Mouse (Mus musculus): ENCODE results near the gene Cln3. TPM values are rescaled to one million over a fixed set of nuclear protein-coding genes. Genes with fewer than 3 reads are reported as not detected.

Cln3 gene
- polyA plus RNA-seq, 1 experiment from 2014 or later: 33.3 TPM

GRCm38 (mm10) chr7:126583761-126584160 is 1.9 kb downstream of the Cln3 start:
- H3K36me3 ChIP-seq (ENCODE audit: control insufficient read depth, insufficient read depth, low read length): no peaks in the 10 kb centered on the region
- 0 out of 2 replicates have a peak, but pooled peaks cover 4% of the 10 kb centered on the region for H3K4me1 ChIP-seq (ENCODE audit: control insufficient read depth, insufficient read depth, low read length)
- H3K9ac ChIP-seq (ENCODE audit: low read length): peak overlapping the region; percentile 79
- H3K27me3 ChIP-seq (ENCODE audit: control insufficient read depth, insufficient read depth, low read length): no peaks in the 10 kb centered on the region; the same call in none of the 2 replicates
- peak overlapping the region; percentile 78 for H3K4me2 ChIP-seq (ENCODE audit: low read depth, low read length)
- ATAC-seq (ENCODE audit: insufficient read depth, low FRiP score): no peak
- no peaks in the 10 kb centered on the region for H3K9me3 ChIP-seq (replicated peaks; ENCODE audit: control insufficient read depth, low read length)
- peak overlapping the region; percentile 70 for H3K4me3 ChIP-seq (replicated peaks; ENCODE audit: low read length)
- peak overlapping the region; percentile 90 for H3K27ac ChIP-seq (ENCODE audit: low read length)
- 45% methylated on average over 6 of the region's 6 CpGs for whole genome bisulfite sequencing

- peak; percentile 87 for ATAC-seq (ENCODE audit: insufficient read depth, low FRiP score)
- H3K27ac ChIP-seq (ENCODE audit: low read length): peak overlapping the region; percentile 90
These were observed 2.3 kb downstream of the Cln3 start for GRCm38 (mm10) chr7:126583251-126583709.

DNA sequence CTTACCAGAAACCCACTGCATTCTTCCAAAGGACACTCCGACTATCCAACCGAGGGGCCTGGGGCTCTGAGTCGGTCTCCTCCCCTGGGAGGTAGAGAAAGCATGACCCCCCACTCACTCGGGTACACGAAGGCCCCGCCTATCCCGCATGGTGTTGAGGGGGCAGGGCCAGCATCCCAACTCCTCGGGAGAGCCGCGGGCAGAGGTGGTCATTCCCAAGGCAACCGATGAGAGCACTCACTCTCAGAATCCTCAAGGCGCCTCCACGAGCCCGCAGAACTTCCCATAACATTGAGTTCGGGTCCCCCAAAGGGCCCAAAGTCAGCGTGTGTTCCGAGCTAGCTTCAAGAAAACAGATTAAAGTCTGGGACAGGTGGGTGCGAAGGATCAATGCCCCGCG is 2.9 kb downstream of the Cln3 start:
- Histone ChIP-seq H3K36me3 (ENCODE audit: control insufficient read depth, insufficient read depth, low read length) (no peaks in the 10 kb centered on the region), H3K4me2 (ENCODE audit: low read depth, low read length) (peak overlapping the region; percentile 78), H3K27ac (ENCODE audit: low read length) (peak overlapping the region; percentile 46), H3K4me1 (ENCODE audit: control insufficient read depth, insufficient read depth, low read length) (0 out of 2 replicates have a peak, but pooled peaks cover 4% of the 10 kb centered on the region), H3K4me3 (replicated peaks; ENCODE audit: low read length) (peak overlapping the region; percentile 70), H3K9me3 (replicated peaks; ENCODE audit: control insufficient read depth, low read length) (no peaks in the 10 kb centered on the region), H3K27me3 (ENCODE audit: control insufficient read depth, insufficient read depth, low read length) (no peaks in the 10 kb centered on the region; the same call in 1 of the 2 replicates), H3K9ac (ENCODE audit: low read length) (peak overlapping the region; percentile 79)
- 2% methylated on average over 20 of the region's 20 CpGs for WGBS
- peak; percentile 53; the same call in 1 of the 2 replicates for ATAC-seq (ENCODE audit: insufficient read depth, low FRiP score)

More at GRCm38 (mm10) chr7:126583251-126583709, 2.3 kb downstream of the Cln3 start:
- H3K36me3 ChIP-seq (ENCODE audit: control insufficient read depth, insufficient read depth, low read length): no peaks in the 10 kb centered on the region
- 0 out of 2 replicates have a peak, but pooled peaks cover 4% of the 10 kb centered on the region for H3K4me1 ChIP-seq (ENCODE audit: control insufficient read depth, insufficient read depth, low read length)
- peak overlapping the region; percentile 79 for H3K9ac ChIP-seq (ENCODE audit: low read length)
- H3K4me2 ChIP-seq (ENCODE audit: low read depth, low read length): peak overlapping the region; percentile 78
- WGBS: under 1% methylated on average over 22 of the region's 22 CpGs
- H3K27me3 ChIP-seq (ENCODE audit: control insufficient read depth, insufficient read depth, low read length): no peaks in the 10 kb centered on the region; the same call in 1 of the 2 replicates
- peak overlapping the region; percentile 70 for H3K4me3 ChIP-seq (replicated peaks; ENCODE audit: low read length)
- H3K9me3 ChIP-seq (replicated peaks; ENCODE audit: control insufficient read depth, low read length): no peaks in the 10 kb centered on the region

- no peak overlapping the region for H3K9ac ChIP-seq (ENCODE audit: low read length)
- 73% methylated on average over 6 of the region's 6 CpGs for WGBS
- no peaks in the 10 kb centered on the region for H3K9me3 ChIP-seq (replicated peaks; ENCODE audit: control insufficient read depth, low read length)
- no peak overlapping the region for H3K4me2 ChIP-seq (ENCODE audit: low read depth, low read length)
- ATAC-seq (ENCODE audit: insufficient read depth, low FRiP score): no peak
- H3K4me1 ChIP-seq (ENCODE audit: control insufficient read depth, insufficient read depth, low read length): 0 out of 2 replicates have a peak, but pooled peaks cover 4% of the 10 kb centered on the region
- H3K36me3 ChIP-seq (ENCODE audit: control insufficient read depth, insufficient read depth, low read length): no peaks in the 10 kb centered on the region
- no peak overlapping the region for H3K4me3 ChIP-seq (replicated peaks; ENCODE audit: low read length)
- no peaks in the 10 kb centered on the region; the same call in 1 of the 2 replicates for H3K27me3 ChIP-seq (ENCODE audit: control insufficient read depth, insufficient read depth, low read length)
- no peak overlapping the region for H3K27ac ChIP-seq (ENCODE audit: low read length)
These were observed 4.0 kb downstream of the Cln3 start for GRCm38 (mm10) chr7:126581661-126582060.

GRCm38 (mm10) chr7:126579172-126579571 is 6.4 kb downstream of the Cln3 start:
- no peaks in the 10 kb centered on the region for H3K36me3 ChIP-seq (ENCODE audit: control insufficient read depth, insufficient read depth, low read length)
- no peaks in the 10 kb centered on the region for H3K9me3 ChIP-seq (replicated peaks; ENCODE audit: control insufficient read depth, low read length)
- H3K9ac ChIP-seq (ENCODE audit: low read length): no peak overlapping the region
- WGBS: 53% methylated on average over 8 of the region's 8 CpGs
- H3K4me1 ChIP-seq (ENCODE audit: control insufficient read depth, insufficient read depth, low read length): 0 out of 2 replicates have a peak, but pooled peaks cover 4% of the 10 kb centered on the region
- no peak for ATAC-seq (ENCODE audit: insufficient read depth, low FRiP score)
- no peak overlapping the region for H3K27ac ChIP-seq (ENCODE audit: low read length)
- H3K4me2 ChIP-seq (ENCODE audit: low read depth, low read length): no peak overlapping the region
- no peak overlapping the region for H3K4me3 ChIP-seq (replicated peaks; ENCODE audit: low read length)
- H3K27me3 ChIP-seq (ENCODE audit: control insufficient read depth, insufficient read depth, low read length): no peaks in the 10 kb centered on the region

GRCm38 (mm10) chr7:126576946-126577345 is 8.7 kb downstream of the Cln3 start:
- H3K27ac ChIP-seq (ENCODE audit: low read length): no peak overlapping the region
- no peak overlapping the region for H3K9ac ChIP-seq (ENCODE audit: low read length)
- 0 out of 2 replicates have a peak, but pooled peaks cover 3% of the 10 kb centered on the region for H3K4me1 ChIP-seq (ENCODE audit: control insufficient read depth, insufficient read depth, low read length)
- no peaks in the 10 kb centered on the region for H3K27me3 ChIP-seq (ENCODE audit: control insufficient read depth, insufficient read depth, low read length)
- ATAC-seq (ENCODE audit: insufficient read depth, low FRiP score): no peak
- no peaks in the 10 kb centered on the region for H3K9me3 ChIP-seq (replicated peaks; ENCODE audit: control insufficient read depth, low read length)
- no peak overlapping the region for H3K4me2 ChIP-seq (ENCODE audit: low read depth, low read length)
- no peak overlapping the region for H3K4me3 ChIP-seq (replicated peaks; ENCODE audit: low read length)
- H3K36me3 ChIP-seq (ENCODE audit: control insufficient read depth, insufficient read depth, low read length): no peaks in the 10 kb centered on the region
- WGBS: 52% methylated on average over 8 of the region's 8 CpGs

- Histone ChIP-seq H3K27me3 (ENCODE audit: control insufficient read depth, insufficient read depth, low read length) (no peaks in the 10 kb centered on the region), H3K4me1 (ENCODE audit: control insufficient read depth, insufficient read depth, low read length) (peaks cover 4% of the 10 kb centered on the region), H3K4me2 (ENCODE audit: low read depth, low read length) (peak within 1 kb of the TSS; percentile 60), H3K9me3 (replicated peaks; ENCODE audit: control insufficient read depth, low read length) (no peaks in the 10 kb centered on the region), H3K27ac (ENCODE audit: low read length) (peak within 1 kb of the TSS; percentile 88), H3K36me3 (ENCODE audit: control insufficient read depth, insufficient read depth, low read length) (peaks cover 11% of the 10 kb centered on the region), H3K4me3 (replicated peaks; ENCODE audit: low read length) (peak within 1 kb of the TSS; percentile 88), H3K9ac (ENCODE audit: low read length) (peak within 1 kb of the TSS; percentile 87)
- under 1% methylated on average over 46 of the region's 46 CpGs for WGBS
- peak; percentile 96 for ATAC-seq (ENCODE audit: insufficient read depth, low FRiP score)
These were observed 19.4 kb downstream of the Cln3 start, which contains the start of gene Eif3c for GRCm38 (mm10) chr7:126566094-126566765. TSS of gene Eif3c (minus strand) at chr7:126566411.

DNA sequence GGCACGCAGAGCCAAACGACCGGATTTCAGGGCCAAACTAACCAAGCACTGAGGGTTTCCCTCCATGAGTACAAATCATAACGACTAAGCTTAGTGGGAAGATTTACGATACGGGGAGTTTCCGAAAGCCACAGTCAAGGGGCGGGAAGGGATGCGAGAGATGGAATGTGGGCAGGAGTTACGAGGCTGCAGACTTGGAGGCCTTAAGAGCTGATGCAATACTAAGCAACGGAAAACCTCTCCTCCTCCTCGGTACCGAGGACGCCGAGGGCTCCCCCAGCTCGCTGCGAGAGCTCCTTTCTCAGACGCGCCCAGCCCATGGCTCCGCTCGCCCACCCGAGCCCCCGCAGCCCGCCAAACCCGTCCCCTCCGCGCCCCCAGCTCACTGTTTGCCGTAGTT is 19.9 kb downstream of the Cln3 start:
- peaks cover 4% of the 10 kb centered on the region for H3K4me1 ChIP-seq (ENCODE audit: control insufficient read depth, insufficient read depth, low read length)
- H3K27me3 ChIP-seq (ENCODE audit: control insufficient read depth, insufficient read depth, low read length): no peaks in the 10 kb centered on the region
- H3K36me3 ChIP-seq (ENCODE audit: control insufficient read depth, insufficient read depth, low read length): peaks cover 11% of the 10 kb centered on the region
- H3K4me3 ChIP-seq (replicated peaks; ENCODE audit: low read length): peak overlapping the region; percentile 88
- H3K9me3 ChIP-seq (replicated peaks; ENCODE audit: control insufficient read depth, low read length): no peaks in the 10 kb centered on the region
- H3K27ac ChIP-seq (ENCODE audit: low read length): peak overlapping the region; percentile 88
- peak; percentile 48; the same call in 1 of the 2 replicates for ATAC-seq (ENCODE audit: insufficient read depth, low FRiP score)
- under 1% methylated on average over 28 of the region's 28 CpGs for WGBS
- peak overlapping the region; percentile 60 for H3K4me2 ChIP-seq (ENCODE audit: low read depth, low read length)
- H3K9ac ChIP-seq (ENCODE audit: low read length): peak overlapping the region; percentile 87

- Histone ChIP-seq H3K36me3 (ENCODE audit: control insufficient read depth, insufficient read depth, low read length) (peaks cover 41% of the 10 kb centered on the region), H3K27me3 (ENCODE audit: control insufficient read depth, insufficient read depth, low read length) (no peaks in the 10 kb centered on the region), H3K4me1 (ENCODE audit: control insufficient read depth, insufficient read depth, low read length) (no peaks in the 10 kb centered on the region), H3K4me3 (replicated peaks; ENCODE audit: low read length) (no peak overlapping the region), H3K4me2 (ENCODE audit: low read depth, low read length) (no peak overlapping the region), H3K9me3 (replicated peaks; ENCODE audit: control insufficient read depth, low read length) (no peaks in the 10 kb centered on the region), H3K9ac (ENCODE audit: low read length) (no peak overlapping the region), H3K27ac (ENCODE audit: low read length) (no peak overlapping the region)
- 96% methylated on average over 5 of the region's 5 CpGs for WGBS
- no peak for ATAC-seq (ENCODE audit: insufficient read depth, low FRiP score)
These were observed 29.0 kb downstream of the Cln3 start for GRCm38 (mm10) chr7:126556635-126557034.
